Mouse (Mus musculus): ENCODE measurements at regions not wholly inside any gene's neighbourhood (a gene's known extent, or its start where the extent isn't known, plus 50 kb on each side); places are given as distances from the start of the nearest gene placed in this dataset.

DNA sequence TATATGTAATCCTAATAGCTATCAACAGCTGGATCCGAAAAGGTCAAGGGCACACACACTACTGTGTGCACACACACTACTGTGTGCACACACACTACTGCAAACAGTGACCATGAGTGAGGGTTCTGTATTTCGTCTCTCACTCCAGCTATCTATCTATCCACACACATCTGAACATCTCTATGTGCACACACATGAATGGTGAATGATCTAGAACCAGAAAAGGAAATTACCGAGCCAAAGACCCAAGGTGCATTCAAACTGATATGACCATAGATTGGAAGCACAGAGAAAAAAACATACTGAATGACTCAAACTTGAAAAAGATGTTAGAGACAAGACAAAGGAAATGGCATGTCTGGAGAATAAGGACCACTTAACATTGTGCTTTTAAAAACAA, 166.8 kb upstream of the Map3k1 start:
- in situ Hi-C loops (cut with MboI, MseI) = no loop called here

DNA sequence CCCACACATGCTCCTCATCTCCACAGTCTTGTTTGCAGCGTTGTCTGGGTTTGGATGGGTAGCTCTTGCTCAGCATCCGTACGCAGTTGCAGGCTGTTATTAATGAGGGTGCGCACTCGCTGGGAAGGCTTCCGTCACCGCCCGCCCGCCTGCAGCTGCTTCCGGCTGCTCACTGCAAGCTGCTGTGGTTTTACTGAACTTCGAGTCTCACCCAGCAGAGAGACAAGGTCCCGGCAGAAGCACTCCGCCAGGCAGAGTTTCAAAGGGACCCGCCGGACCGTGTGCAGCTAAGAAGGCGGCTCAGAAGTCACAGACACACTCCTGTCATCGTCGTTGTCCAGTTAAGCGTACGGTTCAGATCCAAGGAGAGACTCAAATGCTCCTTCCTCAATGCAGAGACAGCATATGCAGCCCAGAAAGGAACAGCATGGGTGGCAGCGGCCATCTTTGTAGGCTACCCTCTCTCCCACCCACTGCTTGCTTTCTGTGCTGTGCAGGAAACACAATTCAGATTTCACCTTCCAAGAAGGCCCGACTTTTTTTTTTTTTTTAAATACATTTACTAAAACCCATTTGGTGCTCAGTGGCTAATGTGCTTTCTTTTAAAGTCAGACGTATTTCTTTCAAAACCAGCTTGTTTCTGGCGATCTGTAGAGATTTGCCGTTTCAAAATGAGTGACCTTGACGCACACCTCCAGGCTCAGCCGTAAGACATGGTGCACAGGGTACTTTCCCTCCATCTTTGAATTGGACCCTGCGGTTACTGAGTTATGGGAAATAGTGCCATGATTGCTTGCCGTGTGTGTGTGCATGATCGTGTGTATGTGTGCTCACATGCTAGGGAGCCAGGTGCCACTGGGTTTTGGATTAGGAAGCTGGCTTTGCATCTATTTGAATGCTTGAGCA, 169.2 kb upstream of the Map3k1 start:
- in situ Hi-C loops (cut with MboI, MseI) = no loop called here

- in situ Hi-C loops (cut with MboI, MseI) = no loop called here
Measured at GRCm38 (mm10) chr13:111978675-111979020, 169.9 kb upstream of the Map3k1 start.

DNA sequence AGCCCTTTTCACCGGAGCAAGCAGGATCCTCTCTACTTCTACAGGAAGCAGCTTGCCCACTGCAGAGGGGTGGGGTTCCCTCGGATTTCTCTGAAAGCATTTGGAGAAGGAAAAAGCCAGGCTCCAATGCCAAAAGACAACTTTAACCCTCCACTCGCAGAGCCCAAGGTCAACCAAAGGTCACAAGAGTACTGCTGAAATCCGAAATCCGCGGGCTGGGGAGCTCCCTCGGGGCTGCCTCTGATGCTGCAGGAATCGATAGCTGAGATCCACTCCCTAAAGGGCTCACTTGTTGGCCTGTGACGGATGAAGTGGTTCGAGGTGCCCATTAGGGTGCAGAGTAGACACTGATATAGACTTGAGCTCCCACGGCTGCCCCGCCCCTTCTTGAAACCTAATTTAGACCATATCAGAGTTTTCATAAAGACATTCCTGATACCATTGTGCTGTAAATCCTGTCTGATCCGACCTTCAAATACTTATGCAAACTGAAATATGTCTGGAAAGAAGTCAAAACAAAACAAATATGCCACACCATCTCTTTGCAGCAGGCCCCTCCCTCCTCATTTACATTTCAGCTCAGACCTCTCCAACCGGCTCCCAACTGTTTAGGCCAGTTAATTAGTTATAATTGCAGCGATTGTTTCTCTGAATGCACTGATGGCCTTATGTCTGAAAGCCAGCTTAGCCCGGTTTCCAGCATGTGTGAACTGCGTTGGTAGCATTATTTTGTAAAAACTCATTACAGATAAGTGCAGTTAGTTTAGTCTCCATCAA, 170.8 kb upstream of the Map3k1 start:
- in situ Hi-C loops (cut with MboI, MseI) = no loop called here

DNA sequence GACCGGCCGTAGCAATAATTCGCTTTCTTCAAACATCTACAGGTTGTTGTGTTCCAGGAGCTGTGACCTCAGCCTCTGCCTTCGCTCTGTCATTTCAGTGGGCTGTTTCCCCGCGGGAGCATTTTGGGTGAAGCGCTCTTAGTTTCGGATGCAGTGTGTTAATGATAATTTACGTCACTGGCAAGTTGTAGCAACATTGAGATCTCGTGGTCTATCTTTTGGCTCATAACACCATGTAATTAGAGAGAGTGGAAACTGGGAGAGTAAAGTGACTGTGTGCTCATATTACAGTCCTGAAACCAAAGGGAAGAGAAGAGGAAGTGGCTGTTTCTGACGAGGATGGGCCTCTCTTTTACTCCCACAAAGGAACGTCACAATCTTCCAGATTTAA, 171.4 kb upstream of the Map3k1 start:
- in situ Hi-C loops (cut with MboI, MseI) = no loop called here

GRCm38 (mm10) chr13:111981103-111981502, 172.3 kb upstream of the Map3k1 start:
- in situ Hi-C loops (cut with MboI, MseI) = no loop called here

- in situ Hi-C loops (cut with MboI, MseI) = no loop called here
Measured at GRCm38 (mm10) chr13:111982796-111983460, 174.1 kb upstream of the Map3k1 start.

GRCm38 (mm10) chr13:111984081-111984574, 175.3 kb upstream of the Map3k1 start:
- in situ Hi-C loops (cut with MboI, MseI) = no loop called here

DNA sequence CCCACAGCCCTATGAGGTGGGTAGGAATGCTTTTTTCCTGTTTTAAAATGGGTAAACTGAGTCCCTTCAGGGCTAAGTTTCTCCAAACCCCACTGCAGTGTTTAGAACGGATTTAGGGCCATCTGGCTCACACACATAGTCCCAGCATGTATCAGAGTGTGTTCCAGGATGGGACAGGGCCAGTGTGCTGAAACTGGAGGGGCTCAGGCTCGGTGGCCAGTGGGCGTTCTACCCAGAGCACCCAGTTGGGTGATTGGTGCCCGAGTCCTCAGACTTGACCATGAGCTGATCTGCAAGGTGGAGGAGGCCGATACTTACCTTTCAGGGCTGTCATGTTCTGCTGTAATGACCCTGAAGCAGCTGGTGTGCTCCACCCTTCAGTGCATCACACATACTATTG, 176.6 kb upstream of the Map3k1 start:
- in situ Hi-C loops (cut with MboI, MseI) = no loop called here

GRCm38 (mm10) chr13:111986681-111987080, 177.9 kb upstream of the Map3k1 start:
- in situ Hi-C loops (cut with MboI, MseI) = no loop called here

GRCm38 (mm10) chr13:111987420-111987819, 178.6 kb upstream of the Map3k1 start:
- in situ Hi-C loops (cut with MboI, MseI) = no loop called here

- in situ Hi-C loops (cut with MboI, MseI) = no loop called here
Measured at GRCm38 (mm10) chr13:111990913-111991534, 182.2 kb upstream of the Map3k1 start.

- in situ Hi-C loops (cut with MboI, MseI) = no loop called here
Measured at GRCm38 (mm10) chr13:111992075-111992847, 183.5 kb upstream of the Map3k1 start.

DNA sequence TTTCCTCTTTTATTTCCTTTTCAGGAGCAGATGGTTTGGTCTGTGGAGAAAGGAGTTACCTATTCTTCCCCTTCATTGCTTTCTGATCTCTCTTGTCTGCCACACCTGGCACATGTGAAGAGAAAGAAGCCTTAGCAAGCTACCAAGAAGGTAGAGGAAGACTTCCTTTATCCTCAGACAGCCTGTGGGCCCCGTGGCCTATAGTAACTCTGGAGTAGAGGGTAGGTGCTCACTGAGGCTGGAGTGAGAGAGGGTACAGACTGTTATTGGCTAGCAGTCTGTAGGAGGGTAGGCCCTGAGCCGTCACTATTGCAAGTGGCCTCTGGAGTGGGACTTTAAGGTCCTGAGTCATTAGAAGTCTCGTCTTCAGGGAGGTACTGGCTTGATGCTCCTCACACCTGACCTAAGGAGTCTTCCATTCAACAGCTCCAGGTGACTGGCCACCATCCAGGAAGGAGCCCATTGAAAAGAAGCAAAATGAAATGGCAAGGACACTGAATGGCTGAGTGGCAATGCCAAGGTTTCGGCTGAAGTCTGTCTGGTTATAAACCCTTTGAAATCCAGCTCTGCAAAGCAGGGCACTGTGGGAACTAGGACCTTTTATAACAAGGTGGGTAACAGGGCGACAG, 186.2 kb upstream of the Map3k1 start:
- in situ Hi-C loops (cut with MboI, MseI) = no loop called here

- in situ Hi-C loops (cut with MboI, MseI) = no loop called here
Measured at GRCm38 (mm10) chr13:111995716-111996115, 186.9 kb upstream of the Map3k1 start.

- in situ Hi-C loops (cut with MboI, MseI) = no loop called here
Measured at GRCm38 (mm10) chr13:111996910-111997309, 188.1 kb upstream of the Map3k1 start.

GRCm38 (mm10) chr13:111997980-111998945, 189.5 kb upstream of the Map3k1 start:
- in situ Hi-C loops (cut with MboI, MseI) = no loop called here

GRCm38 (mm10) chr13:111999647-112000292, 191.0 kb upstream of the Map3k1 start:
- in situ Hi-C loops (cut with MboI, MseI) = no loop called here

- in situ Hi-C loops (cut with MboI, MseI) = no loop called here
Measured at GRCm38 (mm10) chr13:112000293-112000665, 191.5 kb upstream of the Map3k1 start.
